ENCODE assay signal across 8 mouse cellular contexts in genomic region chr3:51485347-51485746, GRCm38 (mm10). TPM values are rescaled to one million over a fixed set of nuclear protein-coding genes. Genes with fewer than 3 reads are reported as not detected.
DNase-seq lines count a peak whose midpoint lies in the region; ATAC-seq and TF ChIP-seq lines count a peak whose summit lies in the region.

No protein-coding gene starts in this region.

- no peaks in the 10 kb centered on the region for H3K9me3 ChIP-seq in heart, embryonic 12.5 days (replicated peaks)
- H3K9me3 ChIP-seq in embryonic facial prominence, embryonic 10.5 days: no peaks in the 10 kb centered on the region
- no peaks in the 10 kb centered on the region for H3K9me3 ChIP-seq in hindbrain, postnatal 0 days (ENCODE audit: low read length)
- no peaks in the 10 kb centered on the region for H3K9me3 ChIP-seq in midbrain, embryonic 13.5 days

- H3K36me3 ChIP-seq in heart, embryonic 12.5 days: peaks cover 4% of the 10 kb centered on the region; the same call in 1 of the 2 replicates
- H3K36me3 ChIP-seq in embryonic facial prominence, embryonic 10.5 days (replicated peaks): peaks cover 17% of the 10 kb centered on the region
- H3K36me3 ChIP-seq in hindbrain, postnatal 0 days (ENCODE audit: insufficient read depth, low read length): no peaks in the 10 kb centered on the region
- H3K36me3 ChIP-seq in midbrain, embryonic 13.5 days: peaks cover 6% of the 10 kb centered on the region; the same call in 1 of the 2 replicates

- peak overlapping the region; percentile 87 for H3K4me2 ChIP-seq in heart, embryonic 12.5 days
- H3K4me2 ChIP-seq in hindbrain, postnatal 0 days (ENCODE audit: low read depth, low read length): peak overlapping the region; percentile 79
- peak overlapping the region; percentile 83 for H3K4me2 ChIP-seq in midbrain, embryonic 13.5 days (replicated peaks)

- peak overlapping the region; percentile 77; the same call in 1 of the 2 replicates for H3K4me3 ChIP-seq in heart, embryonic 12.5 days
- peak overlapping the region; percentile 84 for H3K4me3 ChIP-seq in embryonic facial prominence, embryonic 10.5 days
- peak overlapping the region; percentile 61 for H3K4me3 ChIP-seq in hindbrain, postnatal 0 days (ENCODE audit: low read length)
- peak overlapping the region; percentile 81 for H3K4me3 ChIP-seq in midbrain, embryonic 13.5 days (replicated peaks)

- TF ChIP-seq CTCF in hindbrain, postnatal 0 days (IDR thresholded peaks at IDR 0.05; ENCODE audit: low read depth): no peak

- ATAC-seq in heart, embryonic 12.5 days (ENCODE audit: insufficient number of reproducible peaks, low FRiP score): no peak
- no peak for ATAC-seq in hindbrain, postnatal 0 days
- no peak for ATAC-seq in midbrain, embryonic 13.5 days
- ATAC-seq in frontal cortex, adult (ENCODE audit: low TSS enrichment): no peak

- WGBS in heart, embryonic 12.5 days: 62% methylated on average over 4 of the region's 4 CpGs
- 77% methylated on average over 4 of the region's 4 CpGs for WGBS in embryonic facial prominence, embryonic 10.5 days
- 75% methylated on average over 4 of the region's 4 CpGs for WGBS in hindbrain, postnatal 0 days
- WGBS in midbrain, embryonic 13.5 days: 90% methylated on average over 4 of the region's 4 CpGs

- no peak overlapping the region; the same call in 1 of the 2 replicates for H3K9ac ChIP-seq in heart, embryonic 12.5 days
- H3K9ac ChIP-seq in hindbrain, postnatal 0 days (replicated peaks; ENCODE audit: low read length): no peak overlapping the region
- peak overlapping the region; percentile 85 for H3K9ac ChIP-seq in midbrain, embryonic 13.5 days (replicated peaks)

- no peak overlapping the region for H3K27ac ChIP-seq in heart, embryonic 12.5 days (ENCODE audit: poor library complexity, severe bottlenecking)
- H3K27ac ChIP-seq in embryonic facial prominence, embryonic 10.5 days (replicated peaks): no peak overlapping the region
- no peak overlapping the region for H3K27ac ChIP-seq in hindbrain, postnatal 0 days
- H3K27ac ChIP-seq in midbrain, embryonic 13.5 days: no peak overlapping the region

- DNase-seq in heart, postnatal 4 days: no peak
- DNase-seq in embryonic facial prominence, embryonic 10.5 days (ENCODE audit: low spot score): no peak
- no peak for DNase-seq in hindbrain, postnatal 0 days (ENCODE audit: low spot score)
- DNase-seq in retina, postnatal 1 day: no peak
- no peak for DNase-seq in frontal cortex, postnatal 10 days (ENCODE audit: low spot score in 2 of 2)

- no peaks in the 10 kb centered on the region for H3K27me3 ChIP-seq in heart, embryonic 12.5 days (replicated peaks)
- H3K27me3 ChIP-seq in embryonic facial prominence, embryonic 10.5 days (replicated peaks; ENCODE audit: low read depth, poor library complexity, severe bottlenecking): no peaks in the 10 kb centered on the region
- no peaks in the 10 kb centered on the region for H3K27me3 ChIP-seq in hindbrain, postnatal 0 days (ENCODE audit: insufficient read depth, low read length)
- no peaks in the 10 kb centered on the region for H3K27me3 ChIP-seq in midbrain, embryonic 13.5 days

- peaks cover 21% of the 10 kb centered on the region for H3K4me1 ChIP-seq in heart, embryonic 12.5 days (replicated peaks)
- H3K4me1 ChIP-seq in embryonic facial prominence, embryonic 10.5 days: peaks cover 27% of the 10 kb centered on the region
- peaks cover 7% of the 10 kb centered on the region for H3K4me1 ChIP-seq in hindbrain, postnatal 0 days (ENCODE audit: insufficient read depth, low read length)
- H3K4me1 ChIP-seq in midbrain, embryonic 13.5 days (replicated peaks): peaks cover 33% of the 10 kb centered on the region

RNA-seq across cellular contexts. Expression of gene Rab33b, which starts 1.6 kb away (rescaled TPM):
- polyA plus RNA-seq in heart, embryonic 12.5 days (2016; fragmentation: Nextera tagmentation; extraction: Ambion mirVana): 16.7 and 17.4 TPM in 2 replicates
- 10 to 100 TPM; 13.6 to 14.3 TPM for total RNA-seq in heart, postnatal 4 days (2021)
- polyA plus RNA-seq in embryonic facial prominence, embryonic 10.5 days (2016; fragmentation: Nextera tagmentation; extraction: Ambion mirVana): 14.2 and 15.3 TPM in 2 replicates
- 30.2 and 32.4 TPM in 2 replicates for total RNA-seq in hindbrain, postnatal 0 days (2014; rRNA removed)
- 31.8 and 33.2 TPM in 2 replicates for polyA plus RNA-seq in hindbrain, postnatal 0 days (2015; fragmentation: Nextera tagmentation; extraction: Ambion mirVana)
- 21.9 and 22.0 TPM in 2 replicates for polyA plus RNA-seq in midbrain, embryonic 13.5 days (2015; fragmentation: Nextera tagmentation; extraction: Ambion mirVana)
